Mouse (Mus musculus): ENCODE measurements at regions not wholly inside any gene's neighbourhood (a gene's known extent, or its start where the extent isn't known, plus 50 kb on each side); places are given as distances from the start of the nearest gene placed in this dataset.

- DNase-seq = peak; percentile 68
- Histone ChIP-seq H3K27ac (peak overlapping the region; percentile 46), H3K4me3 (peak overlapping the region; percentile 10; the same call in 1 of the 2 replicates)
- intact Hi-C loops (cut with DNase I) = no loop called here
- no peak for TF ChIP-seq CTCF (IDR thresholded peaks at IDR 0.05)
Measured at GRCm38 (mm10) chr2:166426960-166427359, 271.5 kb upstream of the Sulf2 start.

- DNase-seq = no peak
- H3K27ac ChIP-seq = peak overlapping the region; percentile 46
Measured at GRCm38 (mm10) chr2:166426457-166426856, 271.0 kb upstream of the Sulf2 start.

GRCm38 (mm10) chr2:166425141-166425540 lies 269.7 kb upstream of the Sulf2 start:
- Histone ChIP-seq H3K4me3 (no peak overlapping the region), H3K27ac (no peak overlapping the region)
- intact Hi-C loops (cut with DNase I) = no loop called here
- TF ChIP-seq CTCF (IDR thresholded peaks at IDR 0.05) = no peak
- no peak for DNase-seq

More at GRCm38 (mm10) chr2:166426457-166426856, 271.0 kb upstream of the Sulf2 start:
- intact Hi-C loops (cut with DNase I) = no loop called here
- TF ChIP-seq CTCF (IDR thresholded peaks at IDR 0.05) = no peak
- H3K4me3 ChIP-seq = no peak overlapping the region

- no peak overlapping the region for H3K4me3 ChIP-seq
- no peak overlapping the region for H3K27ac ChIP-seq
- no peak for DNase-seq
- TF ChIP-seq CTCF (IDR thresholded peaks at IDR 0.05) = no peak
- intact Hi-C loops (cut with DNase I) = no loop called here
Measured at GRCm38 (mm10) chr2:166423132-166423660, 267.7 kb upstream of the Sulf2 start.

GRCm38 (mm10) chr2:166420275-166420674 lies 264.8 kb upstream of the Sulf2 start:
- no peak overlapping the region for H3K27ac ChIP-seq
- intact Hi-C loops (cut with DNase I) = no loop called here
- TF ChIP-seq CTCF (IDR thresholded peaks at IDR 0.05) = no peak
- H3K4me3 ChIP-seq = no peak overlapping the region
- peak; percentile 49 for DNase-seq

- Histone ChIP-seq H3K4me3 (no peak overlapping the region), H3K27ac (no peak overlapping the region)
- DNase-seq = no peak
- no peak for TF ChIP-seq CTCF (IDR thresholded peaks at IDR 0.05)
- intact Hi-C loops (cut with DNase I) = no loop called here
Measured at GRCm38 (mm10) chr2:166419271-166419670, 263.8 kb upstream of the Sulf2 start.

- intact Hi-C loops (cut with DNase I) = no loop called here
- no peak overlapping the region for H3K27ac ChIP-seq
- no peak for TF ChIP-seq CTCF (IDR thresholded peaks at IDR 0.05)
Measured at GRCm38 (mm10) chr2:166418279-166418678, 262.8 kb upstream of the Sulf2 start.

GRCm38 (mm10) chr2:166417628-166418027 lies 262.2 kb upstream of the Sulf2 start:
- intact Hi-C loops (cut with DNase I) = no loop called here
- Histone ChIP-seq H3K27ac (no peak overlapping the region), H3K4me3 (no peak overlapping the region)
- no peak for DNase-seq
- TF ChIP-seq CTCF (IDR thresholded peaks at IDR 0.05) = no peak

More at GRCm38 (mm10) chr2:166418279-166418678, 262.8 kb upstream of the Sulf2 start:
- no peak for DNase-seq
- no peak overlapping the region for H3K4me3 ChIP-seq

GRCm38 (mm10) chr2:166415481-166415965 lies 260.1 kb upstream of the Sulf2 start:
- peak; percentile 42 for DNase-seq
- intact Hi-C loops (cut with DNase I) = no loop called here
- no peak for TF ChIP-seq CTCF (IDR thresholded peaks at IDR 0.05)
- H3K27ac ChIP-seq = no peak overlapping the region
- no peak overlapping the region for H3K4me3 ChIP-seq

- TF ChIP-seq CTCF (IDR thresholded peaks at IDR 0.05) = no peak
- DNase-seq = no peak
- Histone ChIP-seq H3K27ac (no peak overlapping the region), H3K4me3 (no peak overlapping the region)
- intact Hi-C loops (cut with DNase I) = no loop called here
Measured at GRCm38 (mm10) chr2:166414856-166415255, 259.4 kb upstream of the Sulf2 start.

GRCm38 (mm10) chr2:166412031-166412858 lies 256.8 kb upstream of the Sulf2 start:
- no peak for TF ChIP-seq CTCF (IDR thresholded peaks at IDR 0.05)
- Histone ChIP-seq H3K27ac (no peak overlapping the region), H3K4me3 (no peak overlapping the region)
- DNase-seq = no peak
- intact Hi-C loops (cut with DNase I) = no loop called here

- no peak for DNase-seq
- TF ChIP-seq CTCF (IDR thresholded peaks at IDR 0.05) = no peak
- intact Hi-C loops (cut with DNase I) = no loop called here
- H3K4me3 ChIP-seq = no peak overlapping the region
- no peak overlapping the region for H3K27ac ChIP-seq
Measured at GRCm38 (mm10) chr2:166409391-166409790, 253.9 kb upstream of the Sulf2 start.

- Histone ChIP-seq H3K4me3 (no peak overlapping the region), H3K27ac (no peak overlapping the region)
- no peak for TF ChIP-seq CTCF (IDR thresholded peaks at IDR 0.05)
- intact Hi-C loops (cut with DNase I) = no loop called here
- DNase-seq = no peak
Measured at GRCm38 (mm10) chr2:166408806-166409205, 253.3 kb upstream of the Sulf2 start.

Measured in gastrocnemius, adult 2 months (tissue).